Mouse (Mus musculus): Measurements from ENCODE around the gene Slc7a11. TPM values are rescaled to one million over a fixed set of nuclear protein-coding genes. Genes with fewer than 3 reads are reported as not detected.

The Slc7a11 gene
- polyA plus RNA-seq, 1 experiment = 3.0 TPM

- Histone ChIP-seq H3K36me3 (ENCODE audit: control insufficient read depth, insufficient read depth, low read length) (no peaks in the 10 kb centered on the region), H3K4me3 (ENCODE audit: control insufficient read depth, low read depth, low read length) (no peak overlapping the region), H3K4me1 (ENCODE audit: control insufficient read depth, insufficient read depth, low read length) (peaks cover 6% of the 10 kb centered on the region; the same call in 1 of the 2 replicates), H3K27ac (ENCODE audit: control insufficient read depth, insufficient read depth, low read depth, low read length) (no peak overlapping the region), H3K27me3 (ENCODE audit: control insufficient read depth, insufficient read depth, low read length) (no peaks in the 10 kb centered on the region; the same call in 1 of the 2 replicates)
- TF ChIP-seq POLR2A (IDR thresholded peaks at IDR 0.05; ENCODE audit: control insufficient read depth, low read depth, low read length) (no peak), CTCF (IDR thresholded peaks at IDR 0.05; ENCODE audit: control insufficient read depth, insufficient read depth, insufficient replicate concordance, low read depth, low read length) (no peak)
Measured at GRCm38 (mm10) chr3:50445050-50445775, 1.8 kb upstream of the Slc7a11 start.

GRCm38 (mm10) chr3:50443942-50444341 is 528 bp upstream of the Slc7a11 start:
- H3K27me3 ChIP-seq (ENCODE audit: control insufficient read depth, insufficient read depth, low read length) = no peaks in the 10 kb centered on the region; the same call in 1 of the 2 replicates
- H3K4me3 ChIP-seq (ENCODE audit: control insufficient read depth, low read depth, low read length) = no peak overlapping the region
- H3K4me1 ChIP-seq (ENCODE audit: control insufficient read depth, insufficient read depth, low read length) = peaks cover 6% of the 10 kb centered on the region; the same call in 1 of the 2 replicates
- TF ChIP-seq CTCF (IDR thresholded peaks at IDR 0.05; ENCODE audit: control insufficient read depth, insufficient read depth, insufficient replicate concordance, low read depth, low read length) (no peak), POLR2A (IDR thresholded peaks at IDR 0.05; ENCODE audit: control insufficient read depth, low read depth, low read length) (no peak)
- no peak overlapping the region for H3K27ac ChIP-seq (ENCODE audit: control insufficient read depth, insufficient read depth, low read depth, low read length)
- no peaks in the 10 kb centered on the region for H3K36me3 ChIP-seq (ENCODE audit: control insufficient read depth, insufficient read depth, low read length)

- Histone ChIP-seq H3K4me1 (ENCODE audit: control insufficient read depth, insufficient read depth, low read length) (peaks cover 6% of the 10 kb centered on the region; the same call in 1 of the 2 replicates), H3K27ac (ENCODE audit: control insufficient read depth, insufficient read depth, low read depth, low read length) (no peak overlapping the region), H3K27me3 (ENCODE audit: control insufficient read depth, insufficient read depth, low read length) (no peaks in the 10 kb centered on the region; the same call in 1 of the 2 replicates), H3K4me3 (ENCODE audit: control insufficient read depth, low read depth, low read length) (no peak overlapping the region), H3K36me3 (ENCODE audit: control insufficient read depth, insufficient read depth, low read length) (no peaks in the 10 kb centered on the region)
- TF ChIP-seq CTCF (IDR thresholded peaks at IDR 0.05; ENCODE audit: control insufficient read depth, insufficient read depth, insufficient replicate concordance, low read depth, low read length) (no peak), POLR2A (IDR thresholded peaks at IDR 0.05; ENCODE audit: control insufficient read depth, low read depth, low read length) (no peak)
Measured at GRCm38 (mm10) chr3:50442341-50443292, 797 bp downstream of the Slc7a11 start.

- TF ChIP-seq POLR2A (IDR thresholded peaks at IDR 0.05; ENCODE audit: control insufficient read depth, low read depth, low read length) = no peak
- TF ChIP-seq CTCF (IDR thresholded peaks at IDR 0.05; ENCODE audit: control insufficient read depth, insufficient read depth, insufficient replicate concordance, low read depth, low read length) = no peak
- Histone ChIP-seq H3K27ac (ENCODE audit: control insufficient read depth, insufficient read depth, low read depth, low read length) (no peak overlapping the region), H3K27me3 (ENCODE audit: control insufficient read depth, insufficient read depth, low read length) (no peaks in the 10 kb centered on the region; the same call in 1 of the 2 replicates), H3K4me1 (ENCODE audit: control insufficient read depth, insufficient read depth, low read length) (peaks cover 6% of the 10 kb centered on the region; the same call in 1 of the 2 replicates), H3K36me3 (ENCODE audit: control insufficient read depth, insufficient read depth, low read length) (no peaks in the 10 kb centered on the region), H3K4me3 (ENCODE audit: control insufficient read depth, low read depth, low read length) (no peak overlapping the region)
Measured at GRCm38 (mm10) chr3:50441330-50441729, 2.1 kb downstream of the Slc7a11 start.

GRCm38 (mm10) chr3:50440409-50440808 is 3.0 kb downstream of the Slc7a11 start:
- Histone ChIP-seq H3K4me3 (ENCODE audit: control insufficient read depth, low read depth, low read length) (no peak overlapping the region), H3K4me1 (ENCODE audit: control insufficient read depth, insufficient read depth, low read length) (peaks cover 6% of the 10 kb centered on the region; the same call in 1 of the 2 replicates), H3K27me3 (ENCODE audit: control insufficient read depth, insufficient read depth, low read length) (no peaks in the 10 kb centered on the region; the same call in 1 of the 2 replicates), H3K36me3 (ENCODE audit: control insufficient read depth, insufficient read depth, low read length) (no peaks in the 10 kb centered on the region), H3K27ac (ENCODE audit: control insufficient read depth, insufficient read depth, low read depth, low read length) (no peak overlapping the region)
- TF ChIP-seq CTCF (IDR thresholded peaks at IDR 0.05; ENCODE audit: control insufficient read depth, insufficient read depth, insufficient replicate concordance, low read depth, low read length) = no peak
- TF ChIP-seq POLR2A (IDR thresholded peaks at IDR 0.05; ENCODE audit: control insufficient read depth, low read depth, low read length) = no peak

GRCm38 (mm10) chr3:50439429-50439828 is 4.0 kb downstream of the Slc7a11 start:
- Histone ChIP-seq H3K4me1 (ENCODE audit: control insufficient read depth, insufficient read depth, low read length) (peaks cover 6% of the 10 kb centered on the region; the same call in 1 of the 2 replicates), H3K36me3 (ENCODE audit: control insufficient read depth, insufficient read depth, low read length) (no peaks in the 10 kb centered on the region), H3K27ac (ENCODE audit: control insufficient read depth, insufficient read depth, low read depth, low read length) (no peak overlapping the region), H3K4me3 (ENCODE audit: control insufficient read depth, low read depth, low read length) (no peak overlapping the region), H3K27me3 (ENCODE audit: control insufficient read depth, insufficient read depth, low read length) (no peaks in the 10 kb centered on the region; the same call in 1 of the 2 replicates)
- TF ChIP-seq CTCF (IDR thresholded peaks at IDR 0.05; ENCODE audit: control insufficient read depth, insufficient read depth, insufficient replicate concordance, low read depth, low read length) (no peak), POLR2A (IDR thresholded peaks at IDR 0.05; ENCODE audit: control insufficient read depth, low read depth, low read length) (no peak)

All from testis, adult 2 months (tissue).